Mouse (Mus musculus) layer of hippocampus, adult 2 months (tissue): ENCODE data around the gene Chrna1. TPM values are rescaled to one million over a fixed set of nuclear protein-coding genes. Genes with fewer than 3 reads are reported as not detected.
"Not testable (repeated sequence)": the region's sequence is repeated elsewhere in the genome, so short reads cannot be mapped to it uniquely, and the experiment has no call there.

Source experiments
- DNase-seq, 2 experiments: peaks; one replicate each; pipeline ENCODE4 v3.0.0; 2022; ENCODE audit warnings: low spot score in 2 of 2
- H3K27ac ChIP-seq: fragments of 200-600 bp; 2 replicates; pipeline ENCODE4 v1.8.1; 2022
- H3K4me3 ChIP-seq: fragments of 200-600 bp; 2 replicates; pipeline ENCODE4 v1.8.1; 2022; ENCODE audit warnings: mild to moderate bottlenecking
- CTCF ChIP-seq: fragments of 200-600 bp; conservative IDR thresholded peaks from 2 replicates; pipeline ENCODE4 v1.8.1; 2022; ENCODE audit warnings: antibody characterized with exemption, mild to moderate bottlenecking, moderate library complexity
- total RNA-seq, 2 experiments: library from RNA; stranded (reverse); gene quantifications; 2 replicates each; pipeline ENCODE4 v1.2.3; 2021

Gene Chrna1
- total RNA-seq, 2 experiments from 2014 or later: 0.42 to 0.54 TPM

DNA sequence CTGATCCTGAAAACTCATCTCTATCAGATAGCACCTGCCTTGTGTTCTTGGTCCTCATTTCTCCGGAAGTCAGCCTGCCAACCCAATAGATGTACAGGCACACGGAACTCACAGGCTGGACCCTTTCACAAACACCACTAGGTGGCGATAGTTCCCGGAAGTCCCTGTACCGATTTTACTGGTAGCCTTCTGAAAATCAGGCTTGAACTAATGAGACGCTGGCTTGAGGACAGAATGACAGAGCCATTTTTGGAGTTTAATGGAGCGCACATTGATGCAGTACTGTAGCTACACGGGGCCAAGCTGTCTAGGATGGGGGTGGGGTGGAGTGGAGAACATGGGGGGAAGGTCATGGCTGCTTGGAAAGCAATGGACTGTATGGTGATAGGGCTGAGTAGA lies 18.5 kb downstream of the Chrna1 start:
- no peak overlapping the region for H3K27ac ChIP-seq
- H3K4me3 ChIP-seq: peak overlapping the region; percentile 22; the same call in 1 of the 2 replicates
- peak in 1 of 2 experiments; percentile 51 for DNase-seq
- peak; percentile 76 for TF ChIP-seq CTCF

DNA sequence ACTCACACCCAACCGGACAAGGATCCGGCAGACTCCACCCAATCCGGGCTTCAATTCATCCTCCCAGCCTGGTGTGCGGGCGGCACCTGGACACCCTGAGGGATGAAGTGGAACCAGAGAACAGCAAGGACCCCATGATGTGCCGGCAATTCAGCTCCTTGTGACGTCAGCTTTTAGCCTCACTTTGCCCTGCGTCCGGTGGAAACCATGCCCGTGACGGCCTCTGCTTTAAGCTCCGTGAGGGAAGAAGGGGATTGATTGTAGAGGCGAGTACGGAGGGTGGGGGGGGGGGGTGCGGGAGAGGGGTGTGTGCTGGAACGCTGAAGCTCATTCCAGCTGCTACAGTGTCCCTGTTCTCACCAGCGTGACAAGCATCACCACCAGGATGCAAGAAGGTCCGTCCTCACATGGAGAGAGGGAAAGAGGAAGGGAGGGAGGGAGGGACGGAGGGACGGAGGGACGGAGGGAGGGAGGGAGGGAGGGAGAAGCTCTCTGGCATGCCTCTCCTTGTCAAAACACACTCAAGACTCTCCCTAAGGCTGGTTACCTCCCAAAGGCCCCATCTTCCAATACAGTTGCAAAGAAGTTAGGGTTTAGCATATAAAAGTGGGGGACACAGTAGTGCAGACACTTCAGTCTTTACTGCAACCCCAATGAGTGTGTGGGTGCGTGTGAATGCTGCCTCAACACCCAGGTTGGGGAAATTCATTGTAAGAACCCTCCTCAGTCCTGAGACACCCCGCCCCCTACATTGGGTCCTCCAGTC lies 19.1 kb downstream of the Chrna1 start:
- no peak for DNase-seq
- Histone ChIP-seq H3K27ac (no peak overlapping the region), H3K4me3 (peak overlapping the region; percentile 36; the same call in 1 of the 2 replicates)
- TF ChIP-seq CTCF: no peak

DNA sequence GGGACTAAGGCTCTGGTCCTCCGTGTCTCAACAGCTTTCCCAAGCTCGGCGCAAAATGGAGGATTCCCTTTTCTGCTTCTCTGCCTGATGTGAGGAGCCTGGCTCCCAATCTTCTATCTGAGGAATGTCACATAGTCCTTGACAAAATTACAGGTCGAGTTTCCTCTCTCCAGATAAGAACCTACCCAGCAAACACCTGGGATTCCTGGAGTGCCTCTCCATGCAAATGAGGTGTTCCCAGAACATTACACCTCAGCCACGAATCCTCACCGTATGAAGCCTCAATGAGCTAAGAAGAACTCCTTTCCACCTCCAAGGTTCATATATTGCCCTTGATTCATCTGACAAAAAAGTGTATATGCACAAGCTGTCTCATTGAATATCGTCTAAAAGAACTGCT lies 19.7 kb downstream of the Chrna1 start:
- no peak overlapping the region for H3K27ac ChIP-seq
- no peak for DNase-seq
- no peak overlapping the region for H3K4me3 ChIP-seq
- no peak for TF ChIP-seq CTCF

DNA sequence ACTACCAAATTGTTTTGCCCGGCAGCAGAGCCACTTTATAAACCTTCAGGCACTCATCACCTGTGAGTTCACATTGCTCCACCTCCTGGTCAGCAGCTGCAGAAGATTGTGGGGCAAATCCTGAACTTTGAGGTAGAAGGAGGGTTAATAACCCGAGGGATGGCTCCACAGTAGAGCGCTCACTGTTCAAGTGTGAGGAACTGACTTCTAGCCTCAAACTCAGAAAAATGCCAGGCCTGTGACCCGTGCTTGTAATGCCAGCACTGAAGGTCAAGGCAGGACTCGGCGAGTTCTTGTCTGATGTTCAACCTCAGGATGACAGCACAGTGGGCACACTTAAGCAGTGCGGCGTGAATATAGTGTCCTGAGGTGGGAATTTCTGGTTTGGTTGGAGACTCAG lies 22.2 kb downstream of the Chrna1 start:
- no peak overlapping the region for H3K27ac ChIP-seq
- no peak for TF ChIP-seq CTCF
- DNase-seq: no peak
- no peak overlapping the region for H3K4me3 ChIP-seq

DNA sequence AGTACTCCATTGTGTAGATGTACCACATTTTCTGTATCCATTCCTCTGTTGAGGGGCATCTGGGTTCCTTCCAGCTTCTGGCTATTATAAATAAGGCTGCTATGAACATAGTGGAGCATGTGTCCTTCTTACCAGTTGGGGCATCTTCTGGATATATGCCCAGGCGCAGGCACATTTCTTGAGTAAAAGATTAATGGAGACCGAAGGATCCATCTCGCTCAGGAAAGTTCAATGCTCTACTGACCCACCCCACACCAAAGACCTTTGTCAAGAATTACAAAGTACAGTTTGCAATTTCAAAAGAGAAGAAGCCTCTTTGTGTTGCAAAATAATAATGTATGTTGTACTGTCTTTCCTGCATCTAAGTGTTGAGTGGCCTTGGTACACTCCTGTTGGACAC lies 23.1 kb downstream of the Chrna1 start:
- H3K27ac ChIP-seq, DNase-seq, H3K4me3 ChIP-seq: not testable (repeated sequence)

DNA sequence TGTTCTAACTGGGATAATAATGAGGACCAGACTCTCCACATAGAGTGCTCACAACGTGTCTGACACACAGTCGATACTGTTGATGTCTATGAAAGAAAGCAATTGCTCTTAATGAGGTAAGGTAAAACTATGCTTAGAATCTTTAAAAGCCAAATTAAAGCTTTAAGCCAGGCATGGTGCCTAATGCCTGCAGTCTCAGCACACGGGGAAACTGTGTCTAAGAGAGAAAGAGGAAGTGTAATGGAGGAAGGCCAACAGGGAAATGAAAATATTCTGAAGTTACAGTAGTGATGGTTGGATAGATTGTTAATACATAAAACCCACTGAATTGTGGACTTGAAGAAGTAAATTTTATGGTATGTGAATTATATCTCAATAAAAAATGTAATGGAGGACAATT lies 25.7 kb downstream of the Chrna1 start:
- DNase-seq: no peak
- no peak overlapping the region for H3K4me3 ChIP-seq

DNA sequence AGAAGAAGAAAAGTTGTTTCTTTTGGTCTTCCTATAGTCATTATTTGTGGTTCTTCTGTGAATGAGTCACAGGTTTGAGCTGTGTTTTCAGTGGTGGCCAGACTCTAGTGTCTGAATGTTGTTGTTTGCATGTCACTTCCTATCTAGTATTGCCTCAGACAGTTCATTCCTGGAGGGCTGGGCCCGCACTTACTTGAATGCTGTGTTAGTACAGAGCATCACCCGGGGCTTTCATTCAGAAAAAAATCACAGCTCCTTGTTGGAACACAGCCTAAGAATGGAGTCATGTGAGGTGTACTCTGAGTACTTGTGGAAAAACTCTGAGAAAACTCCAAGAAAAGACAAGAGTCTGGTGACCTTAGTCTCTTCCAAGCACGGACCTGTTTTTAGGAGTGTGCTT lies 27.2 kb downstream of the Chrna1 start:
- H3K4me3 ChIP-seq: no peak overlapping the region
- no peak for TF ChIP-seq CTCF
- H3K27ac ChIP-seq: no peak overlapping the region
- no peak for DNase-seq

More for the DNA sequence above, 25.7 kb downstream of the Chrna1 start:
- no peak overlapping the region for H3K27ac ChIP-seq
- no peak for TF ChIP-seq CTCF

DNA sequence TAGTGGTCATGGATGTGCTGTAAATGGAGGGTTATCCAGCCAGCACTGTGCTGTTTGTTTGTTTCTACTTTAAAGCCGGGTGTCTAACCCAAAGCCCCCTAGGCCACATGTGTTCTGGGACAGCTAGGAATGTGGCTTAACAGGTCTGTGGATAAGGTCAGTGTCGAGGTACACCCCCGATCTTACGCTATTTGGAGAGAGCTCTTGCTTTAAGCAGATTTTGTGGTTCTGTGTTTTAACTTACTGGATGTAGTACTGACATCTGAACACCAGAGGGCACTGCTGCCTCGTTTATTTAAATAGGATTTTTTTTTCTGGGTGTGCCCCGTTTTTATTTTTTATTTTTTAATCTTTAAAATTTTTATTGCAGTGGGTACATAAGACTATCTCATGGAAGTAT lies 29.4 kb downstream of the Chrna1 start:
- DNase-seq: peak in 1 of 2 experiments; percentile 53
- TF ChIP-seq CTCF: peak; percentile 91
- Histone ChIP-seq H3K27ac (0 out of 2 replicates have a peak overlapping the region, but pooled peaks have one; percentile 19), H3K4me3 (peak overlapping the region; percentile 34)

DNA sequence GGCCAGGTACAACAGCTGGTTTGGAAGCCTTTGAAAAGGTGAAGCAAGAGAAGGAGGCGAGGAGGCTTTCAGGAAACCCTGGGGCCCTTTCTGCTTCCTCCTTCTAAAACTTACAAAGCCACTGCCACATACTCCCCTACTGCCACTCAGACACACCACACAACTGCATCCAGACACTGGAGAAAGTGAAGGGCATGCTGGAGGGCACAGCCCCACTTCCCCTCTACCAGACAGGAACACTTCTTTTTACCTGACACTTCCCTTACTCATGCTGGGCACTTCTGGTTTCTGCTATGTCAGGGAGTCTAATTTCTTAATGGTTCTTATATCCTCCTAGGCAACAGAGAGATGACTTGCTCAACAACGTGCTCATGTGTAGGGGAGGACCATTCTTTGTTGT lies 31.6 kb downstream of the Chrna1 start:
- no peak for DNase-seq
- Histone ChIP-seq H3K27ac (no peak overlapping the region), H3K4me3 (no peak overlapping the region)
- TF ChIP-seq CTCF: no peak

DNA sequence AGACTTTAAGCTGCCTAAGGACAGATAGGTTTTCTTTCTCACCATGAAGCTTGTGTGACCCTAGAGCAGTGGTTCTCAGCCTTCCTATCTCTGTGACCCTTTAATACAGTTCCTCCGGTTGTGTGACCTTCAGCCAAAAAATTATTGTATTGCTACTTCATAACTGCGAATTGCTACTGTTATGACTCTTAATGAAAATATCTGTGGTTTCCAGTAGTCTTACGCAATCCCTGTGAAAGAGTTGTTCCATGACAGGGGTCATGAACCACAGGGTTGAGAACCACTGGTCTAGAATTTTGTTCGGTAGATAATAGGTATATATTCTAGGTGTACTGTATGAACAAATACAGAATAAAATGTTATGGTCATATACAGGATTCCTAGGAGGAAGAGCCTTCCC lies 32.9 kb downstream of the Chrna1 start:
- no peak for DNase-seq
- Histone ChIP-seq H3K27ac (no peak overlapping the region), H3K4me3 (no peak overlapping the region)
- TF ChIP-seq CTCF: no peak

DNA sequence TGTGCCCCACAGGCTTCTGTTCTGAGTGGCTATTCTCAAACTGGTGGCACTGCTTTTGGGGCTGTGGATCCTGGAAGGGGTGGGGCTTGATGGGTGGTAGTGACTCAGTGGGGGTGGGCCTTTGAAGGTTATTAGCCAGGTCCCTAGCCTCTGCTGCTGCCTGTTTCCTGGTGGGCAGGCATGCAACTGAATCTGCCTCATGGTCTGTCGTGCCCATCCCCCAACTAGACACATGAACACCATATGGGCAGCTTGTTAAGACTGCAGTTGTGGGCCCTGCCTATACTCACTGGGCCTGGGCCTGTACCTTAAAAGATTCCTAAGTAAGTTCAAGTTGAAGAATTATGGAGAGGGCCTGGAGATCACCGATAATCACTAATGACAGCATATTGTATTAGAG lies 34.6 kb downstream of the Chrna1 start:
- Histone ChIP-seq H3K4me3 (no peak overlapping the region), H3K27ac (no peak overlapping the region)
- TF ChIP-seq CTCF: no peak
- no peak for DNase-seq

DNA sequence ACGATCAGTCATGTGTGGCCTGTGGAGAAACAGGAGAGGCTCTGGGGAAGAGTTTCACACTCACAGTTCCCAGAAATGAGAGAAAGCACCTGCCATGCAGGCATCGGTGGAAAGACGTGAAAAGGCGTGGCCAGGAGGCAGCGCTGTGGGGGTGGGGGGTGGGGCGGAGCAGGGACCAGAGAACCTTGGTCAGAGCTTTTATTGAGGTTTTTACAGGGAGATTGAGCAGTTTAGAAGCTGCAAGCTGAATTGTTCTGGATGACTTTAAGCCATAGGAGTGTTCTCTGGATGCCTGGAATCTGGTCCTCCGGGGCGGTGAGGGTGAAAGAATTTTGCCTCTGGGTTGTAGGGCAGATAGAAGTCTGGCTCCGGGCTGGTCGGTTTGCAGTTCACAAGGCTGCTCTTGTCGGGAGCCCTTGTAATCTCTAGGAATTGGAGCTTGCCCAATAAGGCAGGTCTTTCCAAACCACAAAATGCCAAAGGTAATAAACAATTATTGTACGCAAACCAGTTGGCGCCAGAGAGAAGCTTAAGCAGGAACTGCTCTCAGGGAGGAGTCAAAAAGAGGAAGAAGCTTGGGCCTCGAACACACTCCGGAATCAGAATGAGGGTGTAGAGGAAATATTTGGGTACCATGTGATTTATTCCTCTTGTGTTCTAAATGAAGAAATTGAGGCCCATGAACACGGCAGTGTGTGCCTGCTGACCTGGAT lies 39.5 kb downstream of the Chrna1 start:
- H3K27ac ChIP-seq: no peak overlapping the region
- no peak overlapping the region; the same call in 1 of the 2 replicates for H3K4me3 ChIP-seq
- DNase-seq: no peak
- no peak for TF ChIP-seq CTCF

DNA sequence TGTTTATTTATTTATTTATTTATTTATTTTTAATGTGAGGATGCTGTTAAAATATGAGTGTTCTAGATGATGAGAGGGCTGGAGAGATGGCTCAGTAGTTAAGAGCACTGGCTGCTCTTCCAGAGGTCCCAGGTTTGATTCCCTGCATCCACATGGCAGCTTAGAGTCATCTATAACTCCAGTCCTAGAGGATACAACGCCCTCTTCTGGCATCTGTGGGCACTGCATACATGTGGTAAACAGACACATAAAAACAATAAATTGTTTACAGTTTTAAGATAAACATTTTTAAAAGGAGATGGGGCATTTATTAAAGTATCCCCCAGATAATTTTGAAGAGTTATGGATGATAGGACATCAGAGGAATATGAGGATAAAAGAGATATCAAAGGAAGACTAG lies 40.4 kb downstream of the Chrna1 start:
- Histone ChIP-seq H3K27ac (no peak overlapping the region), H3K4me3 (no peak overlapping the region)
- peak; percentile 66 for TF ChIP-seq CTCF
- no peak for DNase-seq

DNA sequence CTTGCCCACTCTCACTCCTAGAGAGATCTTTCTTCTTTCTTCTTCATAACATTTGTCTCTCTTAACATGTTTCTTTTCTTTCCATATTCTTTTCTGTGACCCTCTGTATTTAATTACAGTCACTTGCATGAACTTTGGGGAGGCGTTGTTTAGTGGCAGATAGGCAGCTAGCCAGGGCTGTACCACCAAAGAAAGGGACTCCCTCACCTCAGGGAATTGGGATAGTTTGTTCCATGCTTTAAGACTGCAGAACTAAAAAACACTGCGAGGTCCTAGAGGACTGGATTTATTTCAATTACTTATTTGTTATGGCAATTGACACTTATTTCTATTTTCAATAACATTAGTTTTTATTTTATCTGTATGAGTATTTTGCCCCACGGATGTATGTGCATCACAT lies 41.0 kb downstream of the Chrna1 start:
- no peak for DNase-seq
- H3K4me3 ChIP-seq: no peak overlapping the region
- no peak overlapping the region for H3K27ac ChIP-seq
- no peak for TF ChIP-seq CTCF
